In genomic region chr6:134848197-134848890, GRCm38 (mm10) we compare ENCODE assay signal across 7 mouse cellular contexts. TPM values are rescaled to one million over a fixed set of nuclear protein-coding genes. Genes with fewer than 3 reads are reported as not detected.
DNase-seq lines count a peak whose midpoint lies in the region; ATAC-seq and TF ChIP-seq lines count a peak whose summit lies in the region.

No protein-coding gene starts in this region.

- H3K27ac ChIP-seq in left cerebral cortex, adult 2 months: no peak overlapping the region
- no peak overlapping the region for H3K27ac ChIP-seq in embryonic facial prominence, embryonic 11.5 days (replicated peaks; ENCODE audit: low read depth, low read length)

- no peak for DNase-seq in left cerebral cortex, adult 2 months (ENCODE audit: extremely low spot score in 1 of 2, low spot score in 2 of 2)
- no peak for DNase-seq in left cerebral cortex, postnatal 10 days (ENCODE audit: extremely low spot score in 1 of 2, low spot score in 2 of 2)
- DNase-seq in R1 (ENCODE audit: low read depth, low spot score): peak; percentile 84
- DNase-seq in embryonic facial prominence, embryonic 11.5 days (ENCODE audit: low spot score): peak; percentile 60
- no peak for DNase-seq in left cerebral cortex, adult 9 months (ENCODE audit: low spot score in 2 of 2)
- DNase-seq in left cerebral cortex, postnatal 36 days (ENCODE audit: low spot score in 2 of 2): no peak

- no peaks in the 10 kb centered on the region for H3K9me3 ChIP-seq in embryonic facial prominence, embryonic 11.5 days (replicated peaks; ENCODE audit: control insufficient read depth, low read length)

- 79% methylated on average over 5 of the region's 5 CpGs for WGBS in embryonic facial prominence, embryonic 11.5 days

- intact Hi-C loops in left cerebral cortex, adult 2 months (cut with DNase I): no loop called here
- intact Hi-C loops in left cerebral cortex, postnatal 10 days (cut with DNase I): no loop called here
- intact Hi-C loops in left cerebral cortex, postnatal 36 days (cut with DNase I): no loop called here

- no peak overlapping the region for H3K9ac ChIP-seq in embryonic facial prominence, embryonic 11.5 days (replicated peaks; ENCODE audit: low read length)

- H3K27me3 ChIP-seq in embryonic facial prominence, embryonic 11.5 days (ENCODE audit: control insufficient read depth, insufficient read depth, low read length): no peaks in the 10 kb centered on the region

- peak; percentile 41 for TF ChIP-seq CTCF in left cerebral cortex, adult 2 months (IDR thresholded peaks at IDR 0.05)

- H3K36me3 ChIP-seq in embryonic facial prominence, embryonic 11.5 days (replicated peaks; ENCODE audit: control insufficient read depth, insufficient read depth, low read depth, low read length): no peaks in the 10 kb centered on the region

- H3K4me3 ChIP-seq in left cerebral cortex, adult 2 months: no peak overlapping the region
- no peak overlapping the region for H3K4me3 ChIP-seq in embryonic facial prominence, embryonic 11.5 days (ENCODE audit: low read depth, low read length)

- no peak overlapping the region for H3K4me2 ChIP-seq in embryonic facial prominence, embryonic 11.5 days (ENCODE audit: low read depth, low read length)

- no peak for ATAC-seq in embryonic facial prominence, embryonic 11.5 days (replicated peaks; ENCODE audit: insufficient number of reproducible peaks, low FRiP score, low TSS enrichment, low read depth)
- peak; percentile 59; the same call in 1 of the 2 replicates for ATAC-seq in megakaryocyte-erythroid progenitor cell, adult 5-6 weeks (replicated peaks; ENCODE audit: low FRiP score, low TSS enrichment, poor library complexity, severe bottlenecking)

- no peaks in the 10 kb centered on the region for H3K4me1 ChIP-seq in embryonic facial prominence, embryonic 11.5 days (ENCODE audit: control insufficient read depth, insufficient read depth, low read length)

RNA-seq across cellular contexts. Expression of gene Crebl2, which starts 18.4 kb away (rescaled TPM):
- 10 to 100 TPM; 38.4 to 39.3 TPM for total RNA-seq in left cerebral cortex, adult 2 months (2021)
- total RNA-seq in left cerebral cortex, postnatal 10 days (2021): 1 to 10 TPM; 8.6 to 9.5 TPM
- polyA plus RNA-seq in embryonic facial prominence, embryonic 11.5 days (2014; fragmentation: Nextera tagmentation; extraction: Ambion mirVana): 0.96 and 1.1 TPM in 2 replicates
- 6.2 and 11.7 TPM in 2 replicates for total RNA-seq in megakaryocyte-erythroid progenitor cell, adult 5-6 weeks (2014; fragmentation: Nextera tagmentation)
- 10.4 and 12.9 TPM in 2 replicates for total RNA-seq in megakaryocyte-erythroid progenitor cell, adult 5-6 weeks (2017)
- total RNA-seq in left cerebral cortex, postnatal 36 days (2021): 10 to 100 TPM; 31.8 to 36.6 TPM

RNA-seq across cellular contexts. Expression of gene Gpr19, which starts 50.0 kb away (rescaled TPM):
- 10 to 100 TPM; 22.2 to 26.9 TPM for total RNA-seq in left cerebral cortex, adult 2 months (2021)
- total RNA-seq in left cerebral cortex, postnatal 10 days (2021): 10 to 100 TPM; 23.4 to 26.0 TPM
- polyA plus RNA-seq in embryonic facial prominence, embryonic 11.5 days (2014; fragmentation: Nextera tagmentation; extraction: Ambion mirVana): 13.2 and 19.2 TPM in 2 replicates
- total RNA-seq in megakaryocyte-erythroid progenitor cell, adult 5-6 weeks (2014; fragmentation: Nextera tagmentation): 6.5 and 6.9 TPM in 2 replicates
- total RNA-seq in megakaryocyte-erythroid progenitor cell, adult 5-6 weeks (2017): 4.5 and 7.0 TPM in 2 replicates
- 10 to 100 TPM; 20.2 to 24.9 TPM for total RNA-seq in left cerebral cortex, postnatal 36 days (2021)

RNA-seq across cellular contexts. Expression of gene Dusp16, which starts 55.9 kb away (rescaled TPM):
- 10 to 100 TPM in 1 of 2 experiments, 1 to 10 TPM in 1; 9.9 to 11.2 TPM for total RNA-seq in left cerebral cortex, adult 2 months (2021)
- 1 to 10 TPM; 5.6 to 6.6 TPM for total RNA-seq in left cerebral cortex, postnatal 10 days (2021)
- polyA plus RNA-seq in embryonic facial prominence, embryonic 11.5 days (2014; fragmentation: Nextera tagmentation; extraction: Ambion mirVana): 15.4 and 17.7 TPM in 2 replicates
- total RNA-seq in megakaryocyte-erythroid progenitor cell, adult 5-6 weeks (2014; fragmentation: Nextera tagmentation): 7.1 and 10.0 TPM in 2 replicates
- 3.9 and 10.9 TPM in 2 replicates for total RNA-seq in megakaryocyte-erythroid progenitor cell, adult 5-6 weeks (2017)
- total RNA-seq in left cerebral cortex, postnatal 36 days (2021): 10 to 100 TPM in 1 of 2 experiments, 1 to 10 TPM in 1; 8.0 to 12.7 TPM

Comparison
In these comparisons a context has a peak if more than half of its experiments do, and no peak if none do; other contexts are left out.
1. DNase-seq: peak in R1 (single experiment) and embryonic facial prominence, embryonic 11.5 days (single experiment); none in left cerebral cortex, adult 2 months (0 of 2), left cerebral cortex, postnatal 10 days (0 of 2), left cerebral cortex, adult 9 months (0 of 2) and left cerebral cortex, postnatal 36 days (0 of 2).